Mouse (Mus musculus): ENCODE results near the gene Pnpo. TPM values are rescaled to one million over a fixed set of nuclear protein-coding genes. Genes with fewer than 3 reads are reported as not detected.

Pnpo gene
- polyA plus RNA-seq, 1 experiment, result 14.4 TPM

DNA sequence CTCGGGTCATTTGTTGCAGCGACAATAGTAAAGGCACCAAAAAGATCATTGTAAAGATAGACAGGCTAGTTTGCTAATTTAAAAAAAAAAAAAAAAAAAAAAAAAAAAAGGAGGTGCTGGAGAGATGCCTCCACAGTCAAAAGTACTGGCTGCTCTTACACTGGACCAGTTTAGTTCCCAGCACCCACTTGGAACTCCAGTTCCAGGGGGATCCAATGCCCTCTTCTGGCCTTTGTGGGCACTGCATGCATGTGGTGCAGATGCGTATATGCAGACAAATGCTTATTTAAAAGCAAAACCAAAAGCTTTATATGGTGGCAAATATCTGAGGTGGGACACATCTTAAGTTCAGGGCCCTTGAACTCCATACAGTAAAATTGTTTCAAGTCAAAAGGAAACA is 7.0 kb upstream of the Pnpo start:
- no peak for TF ChIP-seq POLR2A (IDR thresholded peaks at IDR 0.05; ENCODE audit: borderline replicate concordance, extremely low read depth, insufficient read depth, insufficient read length, poor library complexity, severe bottlenecking)
- no peak for TF ChIP-seq CTCF (IDR thresholded peaks at IDR 0.05; ENCODE audit: borderline replicate concordance, extremely low read depth, insufficient read depth, insufficient read length)

GRCm38 (mm10) chr11:96947849-96948248 is 4.1 kb upstream of the Pnpo start:
- no peak for DNase-seq (ENCODE audit: low read depth)
- TF ChIP-seq POLR2A (IDR thresholded peaks at IDR 0.05; ENCODE audit: borderline replicate concordance, extremely low read depth, insufficient read depth, insufficient read length, poor library complexity, severe bottlenecking) (no peak), CTCF (IDR thresholded peaks at IDR 0.05; ENCODE audit: borderline replicate concordance, extremely low read depth, insufficient read depth, insufficient read length) (no peak)

More for the DNA sequence above, 7.0 kb upstream of the Pnpo start:
- no peak for DNase-seq (ENCODE audit: low read depth)

- peak; percentile 55 for DNase-seq (ENCODE audit: low read depth)
- TF ChIP-seq POLR2A (IDR thresholded peaks at IDR 0.05; ENCODE audit: borderline replicate concordance, extremely low read depth, insufficient read depth, insufficient read length, poor library complexity, severe bottlenecking) (no peak), CTCF (IDR thresholded peaks at IDR 0.05; ENCODE audit: borderline replicate concordance, extremely low read depth, insufficient read depth, insufficient read length) (no peak)
Measured at GRCm38 (mm10) chr11:96946498-96946897, 2.7 kb upstream of the Pnpo start.

DNA sequence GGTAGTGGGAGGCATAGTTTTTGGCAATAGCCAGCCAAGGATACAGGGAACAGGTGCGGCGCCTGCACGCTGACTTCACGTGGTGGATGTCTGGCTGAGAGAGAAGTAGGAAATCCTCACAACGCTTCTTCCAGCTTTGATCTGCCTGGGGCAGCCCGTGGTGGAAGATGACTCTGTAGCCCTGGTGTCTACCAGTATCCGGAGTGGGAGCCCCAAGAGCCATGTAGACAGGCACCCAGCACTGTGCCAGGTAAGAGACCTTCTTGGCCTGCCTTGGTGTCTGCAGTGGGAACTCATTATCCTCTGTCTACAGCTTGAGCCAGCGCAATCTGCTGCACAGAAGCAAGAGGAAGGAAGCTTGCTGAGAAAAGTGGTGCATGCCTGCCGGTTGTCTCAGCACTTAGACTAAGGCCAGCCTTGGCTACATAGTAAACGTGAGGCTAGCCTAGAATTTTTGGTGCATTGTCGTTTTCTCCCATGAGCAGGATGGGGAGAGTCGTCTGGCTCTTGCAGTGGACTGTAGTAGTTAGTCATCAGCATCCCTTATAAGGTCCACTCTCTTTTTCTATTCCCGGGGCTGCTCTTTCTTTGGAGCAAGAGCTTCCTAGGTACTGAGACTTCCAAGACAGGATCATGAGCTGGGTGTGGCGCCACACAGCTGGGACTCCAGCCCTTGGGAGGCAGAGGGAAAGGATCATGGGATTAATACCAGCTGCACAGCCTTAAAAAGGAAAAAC is 1.2 kb upstream of the Pnpo start:
- TF ChIP-seq POLR2A (IDR thresholded peaks at IDR 0.05; ENCODE audit: borderline replicate concordance, extremely low read depth, insufficient read depth, insufficient read length, poor library complexity, severe bottlenecking) (no peak), CTCF (IDR thresholded peaks at IDR 0.05; ENCODE audit: borderline replicate concordance, extremely low read depth, insufficient read depth, insufficient read length) (no peak)
- no peak for DNase-seq (ENCODE audit: low read depth)

GRCm38 (mm10) chr11:96941989-96942590 is 1.7 kb downstream of the Pnpo start:
- no peak for DNase-seq (ENCODE audit: low read depth)
- TF ChIP-seq CTCF (IDR thresholded peaks at IDR 0.05; ENCODE audit: borderline replicate concordance, extremely low read depth, insufficient read depth, insufficient read length) (no peak), POLR2A (IDR thresholded peaks at IDR 0.05; ENCODE audit: borderline replicate concordance, extremely low read depth, insufficient read depth, insufficient read length, poor library complexity, severe bottlenecking) (no peak)

DNA sequence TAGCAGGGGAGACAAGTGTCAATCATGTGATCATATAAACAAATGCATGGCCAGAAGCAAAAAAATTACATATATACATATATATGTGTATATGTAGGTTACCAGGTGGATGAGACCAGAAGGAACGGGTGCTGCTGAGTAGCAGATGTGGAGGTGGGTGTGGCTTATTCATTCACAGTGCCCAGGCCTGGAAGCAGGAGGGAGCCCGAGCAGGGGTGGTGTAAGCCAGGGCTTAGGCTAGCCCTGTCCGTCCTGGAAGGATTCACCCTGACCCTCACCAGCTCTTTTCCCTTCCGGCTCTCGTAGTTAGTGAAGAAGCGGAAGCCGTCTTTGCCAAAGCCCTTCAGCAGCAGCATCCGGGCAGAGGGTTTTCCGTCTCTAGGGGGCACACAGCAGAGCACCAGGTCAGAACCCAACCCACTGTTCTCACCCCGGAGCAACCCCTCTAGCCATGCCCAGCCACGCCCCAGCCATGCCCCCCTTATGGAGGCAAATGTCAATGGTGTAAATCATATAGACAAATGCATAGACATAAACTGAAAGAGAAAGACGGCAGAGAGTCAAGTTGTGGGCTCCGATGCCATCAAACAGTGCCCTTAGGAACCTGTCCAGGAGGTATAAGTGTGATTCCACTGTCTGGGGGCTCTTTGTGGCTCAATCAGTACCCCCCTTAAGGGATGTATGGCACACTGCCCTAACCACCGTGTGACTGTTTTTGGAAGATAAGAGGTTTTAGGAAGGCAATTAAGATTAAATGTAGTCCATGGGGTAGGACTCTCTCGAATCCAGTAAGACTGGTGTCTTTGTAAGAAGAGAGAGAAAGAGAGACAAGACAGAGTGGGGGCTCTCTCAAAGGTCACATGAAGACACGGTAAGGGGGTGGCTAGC is 3.0 kb downstream of the Pnpo start:
- DNase-seq (ENCODE audit: low read depth), result no peak

GRCm38 (mm10) chr11:96938426-96938800 is 5.4 kb downstream of the Pnpo start:
- DNase-seq (ENCODE audit: low read depth), result no peak
- TF ChIP-seq CTCF (IDR thresholded peaks at IDR 0.05; ENCODE audit: borderline replicate concordance, extremely low read depth, insufficient read depth, insufficient read length), result no peak
- no peak for TF ChIP-seq POLR2A (IDR thresholded peaks at IDR 0.05; ENCODE audit: borderline replicate concordance, extremely low read depth, insufficient read depth, insufficient read length, poor library complexity, severe bottlenecking)

More for the DNA sequence above, 3.0 kb downstream of the Pnpo start:
- TF ChIP-seq POLR2A (IDR thresholded peaks at IDR 0.05; ENCODE audit: borderline replicate concordance, extremely low read depth, insufficient read depth, insufficient read length, poor library complexity, severe bottlenecking) (no peak), CTCF (IDR thresholded peaks at IDR 0.05; ENCODE audit: borderline replicate concordance, extremely low read depth, insufficient read depth, insufficient read length) (no peak)

- peak; percentile 36 for DNase-seq (ENCODE audit: low read depth)
- TF ChIP-seq CTCF (IDR thresholded peaks at IDR 0.05; ENCODE audit: borderline replicate concordance, extremely low read depth, insufficient read depth, insufficient read length) (peak; percentile 64), POLR2A (IDR thresholded peaks at IDR 0.05; ENCODE audit: borderline replicate concordance, extremely low read depth, insufficient read depth, insufficient read length, poor library complexity, severe bottlenecking) (no peak)
Measured at GRCm38 (mm10) chr11:96937549-96938425, 6.0 kb downstream of the Pnpo start.

DNA sequence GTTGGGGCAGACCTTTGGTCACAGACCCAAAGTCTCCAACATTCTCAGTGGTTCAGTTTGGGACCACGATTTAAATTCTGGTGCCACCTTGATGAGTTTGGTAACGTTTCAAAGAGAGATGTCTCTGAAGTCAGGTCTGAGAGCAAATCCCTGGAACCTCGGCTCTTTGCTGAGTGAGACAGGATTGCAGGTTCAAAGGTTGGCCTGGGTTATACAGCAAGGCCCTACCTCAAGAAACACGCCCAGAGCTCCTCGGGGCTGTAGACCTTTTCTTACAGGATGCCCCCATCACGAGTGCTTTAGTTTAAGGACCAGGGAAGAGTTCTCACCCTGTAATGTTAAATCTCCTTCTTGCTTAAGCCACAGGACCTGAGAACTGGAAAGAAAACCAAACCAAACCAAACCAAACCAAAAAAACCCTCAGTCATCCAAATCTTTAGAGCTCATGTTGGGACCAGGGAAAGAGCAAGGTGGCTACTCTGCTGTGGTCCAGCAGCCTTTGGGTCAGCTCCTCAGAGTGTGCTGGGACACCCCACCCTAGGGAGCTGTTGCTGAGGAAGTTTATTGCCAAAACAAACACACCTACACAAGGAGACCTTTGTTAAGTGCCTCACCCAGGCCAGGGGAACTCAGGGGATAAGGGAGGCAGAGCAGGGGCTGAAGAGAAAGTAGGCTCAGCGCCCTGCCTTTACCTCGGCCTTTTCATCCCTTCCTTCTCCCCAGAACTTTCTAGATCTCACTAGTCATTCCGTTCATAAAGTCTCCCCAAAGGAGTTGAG is 7.7 kb downstream of the Pnpo start:
- TF ChIP-seq CTCF (IDR thresholded peaks at IDR 0.05; ENCODE audit: borderline replicate concordance, extremely low read depth, insufficient read depth, insufficient read length), result no peak
- TF ChIP-seq POLR2A (IDR thresholded peaks at IDR 0.05; ENCODE audit: borderline replicate concordance, extremely low read depth, insufficient read depth, insufficient read length, poor library complexity, severe bottlenecking), result no peak
- no peak for DNase-seq (ENCODE audit: low read depth)

DNA sequence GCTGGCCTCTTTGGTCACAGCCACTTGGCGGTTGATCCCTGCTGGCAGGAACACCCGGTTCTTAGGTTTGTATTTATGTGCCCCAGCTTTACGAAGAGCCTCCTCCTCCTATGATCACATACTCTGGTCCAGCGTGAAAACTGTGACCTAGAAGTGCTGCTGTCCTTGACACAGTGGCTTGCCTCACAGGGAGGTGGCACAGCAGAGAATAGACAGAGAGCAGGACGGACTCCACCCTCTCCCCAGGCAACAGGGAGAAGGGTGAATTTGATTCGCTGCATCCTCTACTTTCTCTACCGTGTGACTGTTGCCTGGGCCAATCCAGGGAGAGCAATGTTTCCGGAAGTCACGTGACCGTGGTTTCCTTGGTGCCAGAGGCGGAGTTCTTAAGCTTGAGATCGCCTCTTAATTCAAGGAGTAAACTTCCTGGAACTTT is 8.8 kb downstream of the Pnpo start:
- DNase-seq (ENCODE audit: low read depth), result peak; percentile 85
- TF ChIP-seq CTCF (IDR thresholded peaks at IDR 0.05; ENCODE audit: borderline replicate concordance, extremely low read depth, insufficient read depth, insufficient read length), result no peak
